Mouse (Mus musculus): ENCODE measurements at regions not wholly inside any gene's neighbourhood (a gene's known extent, or its start where the extent isn't known, plus 50 kb on each side); places are given as distances from the start of the nearest gene placed in this dataset.
"Not testable (repeated sequence)": the region's sequence is repeated elsewhere in the genome, so short reads cannot be mapped to it uniquely, and the experiment has no call there.

DNA sequence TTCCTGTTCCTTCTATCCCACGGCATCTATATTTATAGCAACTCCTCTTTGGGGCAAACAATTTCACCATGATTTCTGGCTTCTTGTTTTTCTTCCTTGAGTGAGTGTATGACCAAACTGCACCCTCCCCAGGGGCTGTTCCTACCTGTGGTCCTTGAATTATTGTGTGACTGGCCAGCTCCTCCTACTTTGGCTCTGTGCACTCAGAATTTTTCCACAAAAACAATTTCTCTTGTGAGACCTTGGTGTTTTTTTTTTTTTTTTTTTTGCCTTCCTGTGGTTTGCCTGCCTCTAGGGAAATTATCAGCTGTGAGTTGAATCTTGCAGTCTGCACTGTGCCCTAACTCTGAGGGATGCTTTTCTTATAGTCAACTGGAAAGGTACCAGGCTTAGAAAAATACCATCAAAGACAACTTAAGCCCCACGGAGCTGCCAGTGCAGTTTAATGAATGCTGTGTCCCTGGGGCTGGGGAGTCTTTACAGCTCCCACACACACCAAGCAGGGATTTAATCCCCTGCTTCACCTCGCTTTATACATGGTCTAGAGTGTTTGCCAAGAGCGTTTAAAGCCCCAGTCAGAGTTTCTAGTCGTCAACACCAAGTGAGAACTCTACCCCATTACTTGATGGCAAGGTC, 216.2 kb upstream of the Sesn3 start:
- no peak for DNase-seq (ENCODE audit: low spot score)

- DNase-seq (ENCODE audit: low spot score), result no peak
Observed at GRCm38 (mm10) chr9:14059228-14059779, 215.6 kb upstream of the Sesn3 start.

DNA sequence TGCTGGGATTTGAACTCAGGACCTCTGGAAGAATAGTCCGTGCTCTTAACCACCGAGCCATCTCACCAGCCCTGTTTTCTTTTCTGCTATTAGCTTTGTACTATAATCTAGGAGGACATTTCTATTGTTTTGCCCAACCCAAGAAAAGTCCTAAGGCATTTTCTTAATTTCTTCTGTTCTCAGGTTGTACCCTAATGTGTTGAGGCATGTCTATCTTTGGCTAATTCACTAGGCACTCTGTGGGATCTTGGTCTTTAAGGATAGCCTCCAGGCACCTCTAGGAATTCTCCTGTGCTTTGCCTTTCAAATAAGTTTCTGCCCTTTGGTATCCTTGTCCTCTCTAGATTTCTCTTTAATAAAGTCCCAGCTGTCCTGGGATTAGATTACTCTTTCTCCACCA, 214.6 kb upstream of the Sesn3 start:
- no peak for DNase-seq (ENCODE audit: low spot score)

GRCm38 (mm10) chr9:14061389-14061788, 213.5 kb upstream of the Sesn3 start:
- no peak for DNase-seq (ENCODE audit: low spot score)

DNA sequence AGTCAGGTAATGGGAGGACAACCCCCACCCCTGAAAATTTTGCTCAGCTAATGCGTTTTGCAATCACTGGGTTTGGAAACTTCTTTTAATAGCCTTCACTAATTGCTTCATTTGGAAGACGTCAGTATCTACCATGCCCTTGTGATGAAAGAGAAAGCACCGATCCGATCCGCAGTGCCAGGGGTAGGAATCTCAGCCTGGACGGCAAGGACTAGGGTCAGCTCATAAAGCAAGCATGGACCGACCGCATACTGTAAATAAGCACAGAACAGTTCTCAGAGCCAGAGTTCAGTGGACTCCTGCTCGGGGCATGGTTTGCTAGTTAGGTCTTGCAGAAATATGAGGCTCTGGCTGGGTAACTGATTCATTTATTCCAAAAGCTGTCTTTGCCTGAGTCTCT, 213.0 kb upstream of the Sesn3 start:
- DNase-seq (ENCODE audit: low spot score), result no peak

DNA sequence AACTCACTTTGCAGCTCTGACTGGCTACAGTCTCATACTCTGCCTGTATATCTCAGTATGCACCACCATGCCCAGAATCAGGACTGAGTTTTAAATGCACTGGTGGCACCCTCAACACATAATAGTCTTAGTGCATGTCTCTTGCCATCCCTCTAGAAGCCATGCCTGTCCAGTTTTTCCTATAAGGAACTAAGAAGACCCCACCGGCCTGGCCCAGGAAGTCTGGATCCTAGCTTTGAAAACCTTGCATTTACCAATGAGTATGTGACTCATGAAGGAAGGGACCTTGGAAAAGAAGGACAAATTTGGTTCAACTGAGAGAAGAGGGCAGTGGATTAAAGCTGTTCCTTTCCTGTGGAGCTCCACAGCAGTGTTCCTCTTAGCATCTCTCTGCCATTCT, 212.2 kb upstream of the Sesn3 start:
- no peak for DNase-seq (ENCODE audit: low spot score)

DNA sequence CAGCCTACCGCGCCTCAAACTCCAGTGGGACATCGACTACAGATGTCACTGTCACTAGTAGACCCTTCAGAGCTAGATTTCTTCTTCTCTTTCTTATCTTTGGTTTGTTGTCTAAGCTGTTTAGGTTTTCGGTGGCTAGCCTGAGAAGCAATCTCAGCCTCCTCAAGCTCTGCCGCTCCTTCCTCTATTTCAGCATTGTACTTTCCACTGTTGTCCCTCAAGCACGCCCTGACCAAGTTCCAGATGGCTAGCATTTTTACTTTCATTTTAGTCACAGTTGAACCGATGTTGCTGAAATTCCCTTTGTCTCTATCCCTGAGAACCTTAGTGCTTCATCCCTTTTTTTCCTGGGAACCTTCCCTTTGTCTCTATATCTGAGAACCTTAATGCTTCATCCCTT, 208.1 kb upstream of the Sesn3 start:
- DNase-seq (ENCODE audit: low spot score), result not testable (repeated sequence)

- DNase-seq (ENCODE audit: low spot score), result no peak
Observed at GRCm38 (mm10) chr9:14069076-14069475, 205.8 kb upstream of the Sesn3 start.

GRCm38 (mm10) chr9:14069770-14070169, 205.1 kb upstream of the Sesn3 start:
- no peak for DNase-seq (ENCODE audit: low spot score)

DNA sequence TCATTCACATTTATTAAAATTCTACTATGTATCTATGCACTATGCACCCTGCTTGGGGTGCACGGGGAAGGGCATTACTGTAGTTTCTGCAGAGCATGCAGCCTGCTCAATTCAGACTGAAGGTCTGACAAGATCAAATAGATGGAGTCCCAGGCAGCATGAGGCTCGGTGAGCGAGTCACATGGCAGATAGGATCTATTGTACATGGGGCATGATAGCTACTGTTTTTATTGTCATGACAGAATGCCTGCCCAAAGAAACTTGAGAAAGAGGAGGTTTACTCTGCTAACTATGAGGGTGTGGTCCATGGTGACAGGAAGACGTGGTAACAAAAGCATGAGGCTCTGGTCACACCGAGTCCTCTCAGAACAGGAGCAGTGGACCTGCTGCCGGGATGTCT, 203.1 kb upstream of the Sesn3 start:
- DNase-seq (ENCODE audit: low spot score), result no peak

- DNase-seq (ENCODE audit: low spot score), result no peak
Observed at GRCm38 (mm10) chr9:14072950-14073349, 201.9 kb upstream of the Sesn3 start.

DNA sequence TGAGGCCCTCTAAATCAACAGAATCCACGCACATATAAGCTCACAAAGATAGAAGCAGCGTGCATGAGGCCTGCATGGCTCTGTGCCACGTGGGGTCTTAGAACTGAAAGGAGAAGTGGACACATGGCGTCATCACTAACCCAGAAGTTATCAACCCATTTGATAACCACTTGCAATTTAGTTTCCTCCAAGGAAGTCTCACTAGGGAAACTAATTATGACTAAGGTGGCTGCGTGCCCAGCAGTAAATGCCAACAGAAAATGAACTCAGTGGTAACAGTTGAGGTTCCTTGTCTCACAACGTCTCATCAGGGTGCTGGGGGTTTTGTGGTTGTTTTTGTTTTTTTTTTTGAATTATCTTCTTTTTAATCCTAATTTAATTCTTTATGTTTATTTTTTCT, 200.6 kb upstream of the Sesn3 start:
- DNase-seq (ENCODE audit: low spot score), result no peak

DNA sequence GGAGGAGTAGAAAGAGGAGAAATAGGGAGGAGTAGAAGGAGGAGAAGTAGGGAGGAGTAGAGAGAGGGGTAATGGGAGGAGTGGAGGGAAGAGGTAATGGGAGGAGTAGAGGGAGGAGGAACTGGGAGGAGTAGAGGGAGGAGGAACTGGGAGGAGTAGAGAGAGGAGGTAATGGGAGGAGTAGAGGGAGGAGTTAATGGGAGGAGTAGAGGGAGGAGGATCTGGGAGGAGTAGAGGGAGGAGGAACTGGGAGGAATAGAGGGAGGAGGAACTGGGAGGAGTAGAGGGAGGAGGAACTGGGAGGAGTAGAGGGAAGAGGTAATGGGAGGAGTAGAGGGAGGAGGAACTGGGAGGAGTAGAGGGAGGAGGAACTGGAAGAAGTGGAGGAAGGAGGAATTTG, 200.0 kb upstream of the Sesn3 start:
- DNase-seq (ENCODE audit: low spot score), result not testable (repeated sequence)

DNA sequence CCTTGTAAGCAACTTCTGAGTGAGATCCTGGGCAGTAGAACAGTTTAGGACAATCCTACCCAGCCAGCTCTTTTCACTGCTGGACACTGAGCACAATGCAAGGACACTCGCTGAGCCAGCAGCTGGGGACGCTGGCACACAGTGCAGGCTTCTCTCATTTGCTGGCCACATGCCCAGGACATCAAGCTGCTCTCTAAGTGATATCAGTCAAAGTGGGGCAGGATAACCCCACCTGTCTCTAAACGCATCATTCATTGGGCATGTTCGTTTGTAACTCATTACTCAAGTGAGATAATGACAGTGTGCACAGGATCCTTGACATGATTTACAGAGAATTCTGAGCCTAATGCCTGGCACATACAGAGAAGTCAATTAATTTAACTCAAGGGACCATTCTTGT, 199.4 kb upstream of the Sesn3 start:
- DNase-seq (ENCODE audit: low spot score), result no peak

DNA sequence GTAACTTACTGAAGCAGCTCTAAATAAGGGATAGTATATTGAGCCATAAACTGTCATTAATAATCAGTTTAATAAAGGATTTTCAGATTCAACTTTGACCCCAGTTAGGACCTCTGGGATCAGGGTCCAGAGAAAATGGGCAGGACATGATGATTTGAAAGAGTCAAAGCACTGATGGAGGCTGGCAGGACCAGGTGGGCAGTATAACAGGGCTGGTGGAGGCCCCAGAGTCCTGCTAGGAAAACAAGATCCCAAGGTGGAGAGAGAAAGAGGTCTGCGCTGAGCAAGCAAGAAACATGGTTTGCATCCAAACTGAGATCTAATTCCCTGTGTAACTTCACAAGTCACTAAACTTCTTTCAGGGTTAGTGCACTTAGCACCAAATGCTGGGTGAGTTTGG, 199.0 kb upstream of the Sesn3 start:
- no peak for DNase-seq (ENCODE audit: low spot score)

GRCm38 (mm10) chr9:14076728-14077127, 198.1 kb upstream of the Sesn3 start:
- no peak for DNase-seq (ENCODE audit: low spot score)

DNA sequence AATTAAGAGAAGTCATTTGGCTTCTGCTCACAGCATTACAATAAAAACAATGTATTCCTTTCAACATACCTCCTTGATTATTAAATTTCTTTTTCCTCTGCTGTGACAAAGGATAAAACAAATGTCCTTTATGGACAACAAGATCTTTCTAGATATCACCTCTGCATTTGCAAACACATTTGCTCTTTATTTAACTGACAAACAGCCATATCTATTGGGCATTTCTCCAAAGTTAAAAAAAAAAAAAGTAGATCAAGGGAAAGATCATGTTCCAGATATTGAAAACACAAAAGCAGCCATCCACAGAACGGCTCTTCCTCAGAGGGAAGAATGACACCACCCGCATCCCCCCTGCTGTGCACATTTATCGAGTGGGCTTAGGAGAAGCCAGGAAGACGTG, 193.7 kb upstream of the Sesn3 start:
- no peak for DNase-seq (ENCODE audit: low spot score)

GRCm38 (mm10) chr9:14086201-14086600, 188.7 kb upstream of the Sesn3 start:
- no peak for DNase-seq (ENCODE audit: low spot score)

DNA sequence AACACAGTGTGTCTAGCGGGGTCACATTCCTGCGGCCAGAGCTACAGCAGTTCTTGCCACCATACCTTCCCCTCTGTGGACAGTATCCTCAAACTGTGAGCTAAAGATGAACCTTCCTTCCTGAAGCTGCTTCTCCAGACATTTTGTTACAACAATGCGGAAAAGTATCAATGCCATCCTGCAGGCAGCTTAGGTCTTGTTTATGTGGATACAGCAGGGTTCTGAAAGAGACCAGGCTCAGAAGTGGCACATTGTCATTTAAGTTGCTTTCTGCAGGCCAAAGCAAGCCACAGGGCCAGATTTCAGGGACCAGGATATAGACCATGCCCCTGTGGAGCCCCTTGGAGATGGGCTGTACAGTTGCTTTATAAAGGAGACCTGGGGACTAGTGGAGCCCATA, 188.3 kb upstream of the Sesn3 start:
- no peak for DNase-seq (ENCODE audit: low spot score)

GRCm38 (mm10) chr9:14087874-14088273, 187.0 kb upstream of the Sesn3 start:
- no peak for DNase-seq (ENCODE audit: low spot score)

DNA sequence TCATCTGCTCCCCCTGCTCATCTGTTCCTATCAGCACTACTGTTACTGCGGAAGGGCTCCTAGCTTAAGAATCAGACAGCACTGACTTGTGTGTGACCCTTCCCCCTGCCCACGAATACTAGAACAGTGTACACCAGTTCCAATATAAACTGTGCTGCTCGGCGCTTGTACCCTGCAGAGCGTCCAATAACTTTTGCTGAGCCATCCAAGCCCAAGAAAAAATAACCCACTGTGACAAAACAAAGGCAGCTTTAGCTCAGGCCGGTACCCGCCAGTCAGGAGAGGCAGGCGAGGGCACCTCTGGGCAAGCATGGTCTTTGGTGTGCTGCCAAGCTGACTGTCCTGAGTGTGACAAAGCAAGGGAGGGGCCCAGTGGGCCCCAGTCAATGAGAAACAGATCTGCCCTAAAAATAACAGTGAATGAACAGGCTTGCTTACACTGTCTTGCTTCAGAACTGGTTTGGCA, 185.0 kb upstream of the Sesn3 start:
- no peak for DNase-seq (ENCODE audit: low spot score)

DNA sequence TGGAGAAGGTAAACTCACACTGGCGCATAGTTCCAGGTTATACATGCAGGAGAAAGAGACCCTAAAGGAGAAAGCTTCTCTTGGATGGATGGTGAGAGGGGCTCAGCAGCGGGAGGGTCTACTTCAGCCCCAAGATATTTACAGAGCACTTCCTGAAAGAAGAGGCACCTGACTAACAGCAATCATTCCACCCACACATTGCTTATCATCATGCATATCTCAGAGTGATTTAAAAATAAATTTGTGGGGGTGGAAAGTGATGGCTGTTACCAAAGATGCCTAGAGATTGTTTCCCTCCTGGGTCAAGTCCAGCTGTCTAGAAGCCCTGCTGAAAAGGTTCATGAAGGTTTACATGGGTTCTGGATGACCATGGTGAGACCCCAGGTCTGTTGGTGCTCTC, 184.4 kb upstream of the Sesn3 start:
- DNase-seq (ENCODE audit: low spot score), result no peak

DNA sequence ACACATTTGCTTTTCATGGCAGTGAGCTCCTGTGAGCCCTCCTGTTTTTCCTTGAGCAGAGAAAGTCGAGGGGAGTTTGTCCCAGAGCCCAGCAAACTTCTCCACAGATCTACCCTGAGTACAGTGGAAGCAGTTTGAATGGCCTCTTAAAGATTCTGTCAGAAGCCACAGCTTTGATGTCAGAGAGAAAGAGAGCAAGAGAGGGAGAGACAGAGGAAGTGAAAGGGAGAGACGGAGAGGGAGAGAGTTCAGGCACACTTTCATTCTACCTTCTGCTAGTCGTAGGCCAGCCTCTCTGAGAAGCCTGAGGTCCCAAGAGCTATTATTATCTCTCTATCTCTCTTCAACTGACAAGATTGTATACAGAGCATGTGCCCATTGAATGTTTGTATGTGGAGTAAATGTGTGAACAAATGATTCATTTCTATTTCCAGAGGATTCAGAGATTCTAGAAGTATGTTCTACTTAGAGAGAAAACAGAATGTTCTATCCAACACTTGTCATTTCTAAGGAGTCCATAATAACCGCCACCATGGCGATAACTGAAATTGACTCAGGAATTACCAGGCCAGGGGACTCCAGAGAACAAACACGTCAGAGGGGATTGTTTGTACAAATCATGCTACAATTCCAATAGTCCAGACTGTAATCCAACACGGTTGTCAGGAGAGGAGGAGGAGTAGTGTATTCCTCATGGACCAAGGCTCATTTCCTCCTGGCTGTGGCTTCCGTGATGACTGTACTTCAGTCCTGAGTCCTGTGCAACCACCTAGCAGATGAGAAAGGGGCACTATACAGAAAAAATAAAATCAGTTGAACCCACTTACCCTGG, 183.6 kb upstream of the Sesn3 start:
- no peak for DNase-seq (ENCODE audit: low spot score)

Data from ovary, postnatal 14 days (tissue).